Mouse (Mus musculus): ENCODE data around the gene Hcn2. TPM values are rescaled to one million over a fixed set of nuclear protein-coding genes. Genes with fewer than 3 reads are reported as not detected.

The Hcn2 gene
- total RNA-seq, 1 experiment from 2014 or later, result not detected

DNA sequence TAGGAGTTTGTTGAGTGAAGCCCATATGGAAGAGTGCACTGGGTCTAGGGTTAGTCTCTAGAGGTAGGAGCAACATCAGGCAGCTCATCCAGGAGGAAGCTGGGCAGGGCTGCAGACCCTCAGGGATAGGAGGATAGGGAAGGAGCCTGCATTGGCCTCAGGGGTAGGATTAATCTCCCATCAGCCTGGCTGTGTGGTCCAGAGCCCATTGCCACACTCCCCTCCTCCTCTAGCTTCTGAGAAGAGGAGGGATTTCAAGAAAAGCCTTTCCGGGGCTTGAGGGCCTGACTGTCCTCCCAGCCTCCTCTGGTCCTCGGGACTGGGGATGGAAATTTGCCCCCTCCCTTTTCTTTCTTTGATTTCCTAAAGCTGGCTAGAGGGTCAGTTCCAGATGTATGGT is 62.8 kb downstream of the Hcn2 start:
- ATAC-seq (replicated peaks in 1 of 2; ENCODE audit: insufficient read depth in 1 of 2, low FRiP score in 2 of 2, low TSS enrichment in 1 of 2, low read depth in 1 of 2, poor library complexity in 2 of 2, severe bottlenecking in 2 of 2), result no peak

DNA sequence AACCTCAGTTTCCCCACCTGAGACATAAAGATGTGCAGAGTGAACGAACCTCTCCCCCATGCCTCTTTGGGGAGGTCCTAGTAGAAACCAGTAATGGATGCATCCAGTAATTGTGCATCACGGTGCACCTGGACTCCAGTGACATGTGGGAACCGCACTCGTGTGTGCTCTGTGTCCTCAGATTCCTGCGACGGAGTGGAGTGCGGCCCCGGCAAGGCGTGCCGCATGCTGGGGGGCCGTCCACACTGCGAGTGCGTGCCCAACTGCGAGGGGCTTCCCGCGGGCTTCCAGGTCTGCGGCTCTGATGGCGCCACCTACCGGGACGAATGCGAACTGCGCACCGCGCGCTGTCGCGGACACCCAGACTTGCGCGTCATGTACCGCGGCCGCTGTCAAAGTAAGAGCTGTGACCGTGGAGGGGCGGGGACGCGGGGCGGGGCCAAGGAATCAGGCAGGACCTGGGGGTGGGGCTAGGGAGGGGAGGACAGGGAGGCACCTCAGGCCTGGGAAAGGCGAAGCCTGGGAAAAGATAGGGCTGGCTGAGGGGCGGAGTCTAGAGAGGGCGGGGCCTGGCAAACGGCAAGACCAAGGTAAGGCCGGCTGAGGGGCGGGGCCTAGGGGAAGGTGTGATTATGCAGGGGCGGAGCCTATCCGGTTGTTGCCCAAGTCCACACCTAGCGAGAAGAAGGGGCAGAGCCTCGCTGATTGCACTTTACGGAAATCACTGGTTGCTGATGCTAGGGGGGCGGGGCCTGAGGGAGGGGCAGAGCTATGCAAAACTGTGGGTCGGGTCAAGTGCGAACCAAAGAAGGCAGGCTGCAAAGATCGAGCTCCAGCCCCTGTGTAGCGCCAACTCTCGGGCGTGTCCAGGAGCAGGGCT is 63.6 kb downstream of the Hcn2 start:
- ATAC-seq (replicated peaks in 1 of 2; ENCODE audit: insufficient read depth in 1 of 2, low FRiP score in 2 of 2, low TSS enrichment in 1 of 2, low read depth in 1 of 2, poor library complexity in 2 of 2, severe bottlenecking in 2 of 2), result peak; percentile 75 to 81

DNA sequence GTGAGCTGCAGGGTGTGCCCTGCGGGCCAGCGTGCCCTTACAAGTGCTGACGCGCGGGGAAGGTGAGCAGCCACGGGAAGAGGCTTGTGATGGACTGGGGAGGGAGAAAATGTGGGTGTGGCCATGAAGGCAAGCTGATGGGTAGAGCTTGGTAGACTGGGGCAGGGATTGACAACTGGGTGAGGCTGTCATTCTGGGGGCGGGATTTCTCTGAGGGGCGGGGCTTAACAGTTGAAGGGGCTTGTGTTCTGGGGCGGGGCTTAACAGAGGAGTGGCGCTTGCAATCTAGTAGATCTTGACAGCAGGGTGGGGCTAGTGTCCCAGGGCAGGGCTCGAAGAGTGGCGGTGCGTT is 64.2 kb downstream of the Hcn2 start:
- peak in 1 of 2 experiments; percentile 43; a peak in 2 of 4 replicates for ATAC-seq (replicated peaks in 1 of 2; ENCODE audit: insufficient read depth in 1 of 2, low FRiP score in 2 of 2, low TSS enrichment in 1 of 2, low read depth in 1 of 2, poor library complexity in 2 of 2, severe bottlenecking in 2 of 2)

DNA sequence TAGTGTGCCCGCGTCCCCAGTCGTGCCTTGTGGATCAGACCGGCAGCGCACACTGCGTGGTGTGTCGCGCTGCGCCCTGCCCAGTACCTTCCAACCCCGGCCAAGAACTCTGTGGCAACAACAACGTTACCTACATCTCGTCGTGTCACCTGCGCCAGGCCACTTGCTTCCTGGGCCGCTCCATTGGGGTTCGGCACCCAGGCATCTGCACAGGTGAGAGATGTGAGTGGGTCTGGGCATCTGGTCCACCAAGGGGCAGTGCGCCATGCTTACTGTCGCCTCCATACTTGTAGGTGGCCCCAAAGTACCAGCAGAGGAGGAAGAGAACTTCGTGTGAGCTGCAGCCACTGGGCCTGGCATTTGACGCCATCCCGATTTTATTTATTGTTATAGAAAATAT is 64.7 kb downstream of the Hcn2 start:
- ATAC-seq (replicated peaks in 1 of 2; ENCODE audit: insufficient read depth in 1 of 2, low FRiP score in 2 of 2, low TSS enrichment in 1 of 2, low read depth in 1 of 2, poor library complexity in 2 of 2, severe bottlenecking in 2 of 2), result no peak

DNA sequence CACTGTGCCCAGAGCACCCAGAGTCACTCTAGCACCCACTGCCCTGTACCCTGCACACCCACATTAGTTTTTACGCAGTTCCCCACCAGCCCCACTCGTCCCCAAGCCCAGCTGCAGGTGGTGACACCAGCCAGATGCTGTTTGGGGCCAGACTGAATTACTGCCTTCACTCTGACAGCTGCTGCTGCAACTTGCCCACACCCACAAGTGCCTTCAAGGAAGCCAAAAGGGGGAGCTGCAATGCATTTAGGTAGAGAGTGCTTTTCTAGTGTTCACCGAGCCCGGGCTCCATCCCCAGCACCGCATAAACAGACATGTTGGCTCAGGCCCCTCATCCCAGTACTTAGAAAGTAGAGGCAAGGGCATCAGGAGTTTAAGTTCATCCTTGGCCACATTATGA is 65.5 kb downstream of the Hcn2 start:
- no peak for ATAC-seq (replicated peaks in 1 of 2; ENCODE audit: insufficient read depth in 1 of 2, low FRiP score in 2 of 2, low TSS enrichment in 1 of 2, low read depth in 1 of 2, poor library complexity in 2 of 2, severe bottlenecking in 2 of 2)

DNA sequence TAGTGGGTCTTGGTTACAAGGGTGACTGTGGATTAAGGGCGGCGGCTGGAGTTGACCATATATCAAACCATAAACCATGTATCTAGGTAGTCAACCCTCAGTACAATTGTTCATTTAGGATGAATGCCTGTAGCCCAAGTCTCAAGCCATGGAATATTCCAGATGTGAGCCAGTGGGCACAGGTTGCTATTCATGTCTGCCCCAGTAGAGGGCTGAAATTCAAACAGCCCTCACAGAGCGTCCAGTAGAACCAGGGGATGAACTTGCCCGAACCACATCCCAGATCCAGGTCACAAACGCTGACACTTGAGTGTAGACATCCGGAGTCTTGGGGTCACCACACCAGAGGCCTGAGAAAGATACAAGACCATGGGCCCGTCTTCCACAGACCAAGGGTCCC is 66.6 kb downstream of the Hcn2 start:
- ATAC-seq (replicated peaks in 1 of 2; ENCODE audit: insufficient read depth in 1 of 2, low FRiP score in 2 of 2, low TSS enrichment in 1 of 2, low read depth in 1 of 2, poor library complexity in 2 of 2, severe bottlenecking in 2 of 2), result no peak

DNA sequence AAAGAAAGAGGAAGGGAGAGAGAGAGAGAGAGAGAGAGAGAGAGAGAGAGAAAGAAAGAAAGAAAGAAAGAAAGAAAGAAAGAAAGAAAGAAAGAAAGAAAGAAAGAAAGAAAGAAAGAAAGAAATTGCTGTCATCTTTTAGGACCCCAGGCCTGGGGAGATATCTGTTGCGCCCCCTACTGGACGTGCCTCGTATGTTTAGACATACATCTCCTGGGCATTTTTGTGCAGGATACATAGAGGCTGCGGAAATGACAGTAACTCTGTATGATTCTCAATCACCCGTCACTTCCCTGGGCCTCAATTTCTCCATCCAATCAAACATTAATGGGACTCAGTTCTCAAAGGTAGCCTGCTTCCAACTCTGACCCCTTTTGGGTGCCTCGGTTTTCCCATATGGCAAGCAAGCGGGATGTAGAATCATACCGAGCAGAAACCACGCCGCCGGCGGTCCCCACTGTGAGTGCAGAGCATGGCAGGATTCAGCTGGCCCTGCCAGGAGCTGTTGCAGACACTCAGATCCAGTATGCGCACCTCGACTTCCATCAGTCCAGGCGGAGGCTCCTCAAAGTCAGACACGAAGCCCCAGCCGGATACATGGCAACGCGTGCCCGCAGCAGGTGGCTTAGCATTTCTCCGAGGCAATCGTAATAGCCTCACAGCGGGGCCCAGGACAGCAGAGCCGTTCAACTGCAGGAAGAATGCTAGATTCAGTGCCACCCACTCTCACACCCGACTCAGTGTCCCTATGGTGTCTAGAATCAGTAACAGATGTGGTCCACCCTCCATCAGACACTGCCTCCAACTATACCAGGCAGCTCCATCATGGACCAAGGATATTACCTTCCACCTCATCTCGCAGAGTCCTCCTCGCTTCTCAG is 67.7 kb downstream of the Hcn2 start:
- no peak for ATAC-seq (replicated peaks in 1 of 2; ENCODE audit: insufficient read depth in 1 of 2, low FRiP score in 2 of 2, low TSS enrichment in 1 of 2, low read depth in 1 of 2, poor library complexity in 2 of 2, severe bottlenecking in 2 of 2)

Other genes starting within 250 kb of the Hcn2 start
- not detected in 2 replicates for gene Vmn2r83, start 247.9 kb upstream of the Hcn2 start, total RNA-seq (2017)
- 7.4 and 11.1 TPM in 2 replicates for gene Plpp2, start 182.8 kb upstream of the Hcn2 start, total RNA-seq (2017)
- gene Mier2, start 161.4 kb upstream of the Hcn2 start, total RNA-seq (2017), result 17.9 and 18.5 TPM in 2 replicates
- not detected in 2 replicates for gene Theg, start 129.3 kb upstream of the Hcn2 start, total RNA-seq (2017)
- 0.10 TPM in 1 of 2 replicates, not detected in the other for gene C2cd4c, start 102.6 kb upstream of the Hcn2 start, total RNA-seq (2017)
- not detected in 2 replicates for gene Shc2, start 78.7 kb upstream of the Hcn2 start, total RNA-seq (2017)
- gene Odf3l2, start 70.9 kb upstream of the Hcn2 start, total RNA-seq (2017), result not detected in 2 replicates
- gene Madcam1, start 52.1 kb upstream of the Hcn2 start, total RNA-seq (2017), result not detected in 2 replicates
- gene Tpgs1, start 47.3 kb upstream of the Hcn2 start, total RNA-seq (2017), result 0.50 and 7.2 TPM in 2 replicates
- gene Cdc34, start 34.4 kb upstream of the Hcn2 start, total RNA-seq (2017), result 64.2 and 65.0 TPM in 2 replicates
- 0.94 TPM in 1 of 2 replicates, not detected in the other for gene Gzmm, start 27.6 kb upstream of the Hcn2 start, total RNA-seq (2017)
- 203 and 235 TPM in 2 replicates for gene Bsg, start 12.1 kb upstream of the Hcn2 start, total RNA-seq (2017)
- 10.9 and 12.1 TPM in 2 replicates for gene Polrmt, start 29.9 kb downstream of the Hcn2 start, total RNA-seq (2017)
- not detected in 2 replicates for gene Fgf22, start 38.4 kb downstream of the Hcn2 start, total RNA-seq (2017)
- gene Rnf126, start 50.3 kb downstream of the Hcn2 start, total RNA-seq (2017), result 16.1 and 21.7 TPM in 2 replicates
- gene Fstl3, start 60.6 kb downstream of the Hcn2 start, total RNA-seq (2017), result 0.99 and 1.6 TPM in 2 replicates
- 10.0 and 18.4 TPM in 2 replicates for gene Prss57, start 74.3 kb downstream of the Hcn2 start, total RNA-seq (2017)
- 8.8 and 12.4 TPM in 2 replicates for gene Palm, start 76.9 kb downstream of the Hcn2 start, total RNA-seq (2017)
- gene Misp, start 104.4 kb downstream of the Hcn2 start, total RNA-seq (2017), result 0.13 TPM in 1 of 2 replicates, not detected in the other
- gene Ptbp1, start 137.8 kb downstream of the Hcn2 start, total RNA-seq (2017), result 165 and 178 TPM in 2 replicates
- 25.6 and 141 TPM in 2 replicates for gene Prtn3, start 157.8 kb downstream of the Hcn2 start, total RNA-seq (2017)
- 67.8 and 93.7 TPM in 2 replicates for gene Plppr3, start 158.0 kb downstream of the Hcn2 start, total RNA-seq (2017)
- 41.4 and 147 TPM in 2 replicates for gene Elane, start 169.6 kb downstream of the Hcn2 start, total RNA-seq (2017)
- not detected in 2 replicates for gene Cfd, start 174.2 kb downstream of the Hcn2 start, total RNA-seq (2017)
- gene Med16, start 192.3 kb downstream of the Hcn2 start, total RNA-seq (2017), result 26.8 and 34.2 TPM in 2 replicates
- not detected in 2 replicates for gene Gm26602, start 194.2 kb downstream of the Hcn2 start, total RNA-seq (2017)
- 0.10 and 0.19 TPM in 2 replicates for gene Kiss1r, start 200.3 kb downstream of the Hcn2 start, total RNA-seq (2017)
- 56.9 and 83.5 TPM in 2 replicates for gene R3hdm4, start 204.6 kb downstream of the Hcn2 start, total RNA-seq (2017)
- gene Arid3a, start 210.4 kb downstream of the Hcn2 start, total RNA-seq (2017), result 7.6 and 10.1 TPM in 2 replicates
- gene Wdr18, start 243.5 kb downstream of the Hcn2 start, total RNA-seq (2017), result 19.3 and 23.0 TPM in 2 replicates